Mouse (Mus musculus): ENCODE data around the gene Slc9c1.

Slc9c1 gene

DNA sequence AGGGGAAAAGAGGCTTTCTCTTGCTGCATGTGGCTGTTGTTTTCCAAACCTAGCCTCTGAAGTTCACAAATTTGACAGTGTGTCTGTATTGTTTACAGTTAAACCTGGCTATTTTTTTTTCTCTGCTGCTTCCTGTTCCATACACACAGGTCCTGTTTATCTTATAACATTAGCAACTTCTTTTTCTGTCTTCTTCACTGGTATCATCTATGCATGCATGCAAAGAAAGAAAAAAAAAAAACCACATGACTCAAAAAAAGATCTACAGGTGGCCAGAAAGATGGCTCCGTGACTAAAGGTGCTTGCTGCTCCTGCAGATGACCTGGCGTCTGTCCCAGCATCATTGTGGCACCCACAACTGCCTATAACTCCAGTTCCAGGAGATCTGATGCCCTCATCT, 90.2 kb downstream of the Slc9c1 start:
- no peak for DNase-seq (ENCODE audit: low spot score)

GRCm38 (mm10) chr16:45629497-45630105, 94.5 kb downstream of the Slc9c1 start:
- no peak for DNase-seq (ENCODE audit: low spot score)

- DNase-seq (ENCODE audit: low spot score) = peak; percentile 71
Observed at GRCm38 (mm10) chr16:45630347-45630960, 95.3 kb downstream of the Slc9c1 start.

GRCm38 (mm10) chr16:45632420-45632819, 97.3 kb downstream of the Slc9c1 start:
- no peak for DNase-seq (ENCODE audit: low spot score)

- no peak for DNase-seq (ENCODE audit: low spot score)
Observed at GRCm38 (mm10) chr16:45635826-45636225, 100.7 kb downstream of the Slc9c1 start.

DNA sequence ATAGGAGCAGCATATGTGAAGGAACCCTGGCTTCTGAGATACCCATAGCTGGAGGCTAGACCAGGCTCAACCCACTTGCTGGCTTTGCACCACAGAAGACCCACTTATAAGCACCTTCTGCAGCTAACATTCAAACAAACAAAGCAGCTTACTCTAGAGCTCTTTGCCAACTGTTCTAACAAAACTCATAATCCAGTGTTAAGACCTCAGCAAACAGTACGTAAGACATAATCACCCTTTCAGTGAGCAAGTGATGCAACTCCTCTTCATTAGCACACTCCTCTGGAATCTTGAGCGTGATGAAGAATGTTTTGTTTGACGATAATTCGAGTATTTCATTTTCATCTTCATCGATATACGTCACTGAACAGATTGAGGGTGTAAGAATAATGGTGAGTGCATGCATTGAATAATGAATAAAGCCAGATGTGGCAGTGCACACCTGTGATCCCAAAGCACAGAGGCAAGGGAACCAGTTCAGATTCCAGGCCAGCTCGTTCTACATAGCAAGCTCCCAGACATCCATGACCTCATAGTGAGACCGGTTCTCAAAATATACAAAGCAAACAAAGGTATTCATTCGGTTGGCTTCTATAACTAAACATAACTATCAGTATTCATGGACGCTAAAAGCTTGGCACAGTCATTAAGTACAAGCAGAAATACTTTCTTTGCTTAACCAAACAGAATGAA, 105.1 kb downstream of the Slc9c1 start:
- no peak for DNase-seq (ENCODE audit: low spot score)

DNA sequence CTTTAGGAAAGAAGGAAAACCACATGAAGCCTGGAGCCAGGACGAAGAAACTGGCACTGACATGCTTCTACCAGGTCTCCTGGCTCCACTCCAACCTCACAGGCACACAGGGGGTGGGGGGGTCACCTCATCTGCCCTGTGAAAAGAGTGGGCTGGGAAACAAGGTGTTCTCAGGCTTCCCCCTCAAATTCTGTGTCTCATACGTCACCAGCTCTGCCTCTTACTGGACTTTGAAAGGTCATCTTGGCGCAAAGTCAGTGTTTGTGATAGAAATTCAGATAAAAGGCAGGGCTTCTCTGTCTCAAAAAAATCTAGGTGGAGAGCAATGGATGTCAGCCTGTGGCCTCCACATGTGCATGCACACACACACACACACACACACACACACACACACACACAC, 106.2 kb downstream of the Slc9c1 start:
- no peak for DNase-seq (ENCODE audit: low spot score)

- DNase-seq (ENCODE audit: low spot score) = no peak
Observed at GRCm38 (mm10) chr16:45643944-45644343, 108.8 kb downstream of the Slc9c1 start.

- DNase-seq (ENCODE audit: low spot score) = peak; percentile 35
Observed at GRCm38 (mm10) chr16:45644380-45644779, 109.3 kb downstream of the Slc9c1 start.

DNA sequence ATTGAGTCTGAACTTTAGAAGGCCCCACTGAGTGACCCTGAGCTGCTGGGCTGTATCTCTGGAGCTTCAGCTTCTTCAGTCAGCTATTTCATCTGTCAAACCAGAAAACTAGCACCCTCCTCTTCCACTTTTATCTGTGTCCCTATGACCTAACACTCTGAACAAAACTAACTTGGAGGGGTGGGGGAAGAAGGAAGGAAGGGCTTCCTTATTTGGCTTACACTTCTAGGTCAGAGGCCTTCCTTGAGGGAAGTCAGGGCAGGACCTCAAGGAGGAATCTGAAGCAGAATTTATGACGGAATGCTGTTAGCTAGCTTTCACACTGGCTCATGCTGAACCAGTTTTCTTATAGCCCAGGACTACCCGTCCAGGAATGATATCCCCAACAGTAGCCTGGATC, 116.4 kb downstream of the Slc9c1 start:
- no peak for DNase-seq (ENCODE audit: low spot score)

DNA sequence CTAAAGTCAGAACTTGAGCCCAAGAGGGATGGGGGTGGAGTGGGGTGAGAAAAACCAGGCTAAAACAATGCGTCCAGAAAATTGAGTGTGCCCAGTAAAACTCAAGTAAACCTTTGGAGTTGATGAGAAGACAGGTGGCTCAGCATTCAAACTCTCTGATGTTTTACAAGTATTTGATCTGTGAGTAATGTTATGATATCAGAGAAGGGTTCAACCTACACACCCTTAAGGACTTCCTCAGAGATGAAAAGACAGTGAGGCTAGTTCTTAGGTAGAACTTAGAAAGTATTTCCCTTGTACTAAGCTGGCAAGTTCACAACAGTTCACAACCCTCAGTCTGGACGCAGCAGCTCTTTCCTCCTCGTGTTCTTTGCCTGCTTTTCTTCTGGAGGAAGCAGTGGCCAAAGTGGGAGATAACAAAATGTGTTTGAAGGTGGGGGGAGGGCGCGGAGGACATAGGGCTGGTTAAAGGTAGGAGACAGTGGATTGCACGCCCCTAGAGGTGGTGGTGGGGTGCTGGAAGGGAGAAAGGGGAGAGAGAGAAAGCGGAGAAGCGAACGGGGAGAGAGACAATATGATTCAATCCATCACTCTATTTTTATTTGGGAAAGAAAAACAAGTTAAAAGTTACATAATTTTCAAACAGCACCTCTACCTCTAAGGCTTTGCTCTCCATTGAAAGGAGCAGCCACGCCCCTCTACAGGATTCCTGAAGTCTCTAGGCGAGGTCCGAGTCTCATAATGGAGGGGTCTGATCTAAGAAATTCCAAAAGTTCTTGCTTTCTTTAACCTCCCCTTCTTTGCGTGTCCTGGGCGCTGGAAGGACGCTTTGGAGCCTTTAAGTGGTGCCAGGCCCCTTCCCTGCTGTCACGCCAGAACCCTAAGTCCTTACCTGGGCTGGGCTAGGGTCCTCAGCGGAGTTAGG, 118.2 kb downstream of the Slc9c1 start:
- DNase-seq (ENCODE audit: low spot score) = no peak

- DNase-seq (ENCODE audit: low spot score) = peak; percentile 66
Observed at GRCm38 (mm10) chr16:45653934-45654332, 118.8 kb downstream of the Slc9c1 start, which contains the start of gene BC016579. Gene BC016579, minus strand, starts transcription at chr16:45654068.

DNA sequence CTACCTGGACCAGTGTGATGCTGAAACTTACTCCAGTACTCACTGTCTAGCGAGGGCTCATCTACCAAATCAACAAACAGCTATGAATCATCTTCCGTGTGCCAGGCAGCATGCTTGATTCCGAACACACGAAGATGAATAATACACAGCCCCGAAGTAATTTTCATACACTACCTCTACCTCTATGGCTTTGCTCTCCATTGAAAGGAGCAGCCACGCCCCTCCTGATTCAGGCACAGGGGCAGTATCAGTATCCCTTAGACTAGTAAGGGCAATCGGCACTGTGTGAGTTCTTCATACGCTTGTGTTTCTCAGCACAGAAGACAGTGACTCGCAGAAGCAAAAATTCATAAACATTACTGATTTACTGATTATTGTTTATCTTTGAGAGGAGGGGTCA, 119.4 kb downstream of the Slc9c1 start:
- no peak for DNase-seq (ENCODE audit: low spot score)

Measured in urinary bladder, postnatal 14 days (tissue).